Mouse (Mus musculus) thymus, adult 2 months (tissue): Measurements from ENCODE around the gene Serinc4.
"Not testable (repeated sequence)": the region's sequence is repeated elsewhere in the genome, so short reads cannot be mapped to it uniquely, and the experiment has no call there.

Experiments used
- CTCF ChIP-seq: fragments of 200-500 bp; IDR thresholded peaks from 2 replicates; pipeline ENCODE4 v1.5.1; 2012; ENCODE audit warnings: mild to moderate bottlenecking, control low read depth, low read length, moderate library complexity, borderline replicate concordance; ENCODE audit not compliant: control insufficient read depth, poor library complexity, insufficient read depth; ENCODE audit errors: extremely low read depth
- POLR2A ChIP-seq: fragments of 200-500 bp; IDR thresholded peaks from 2 replicates; pipeline ENCODE4 v1.6.1; 2012; ENCODE audit warnings: mild to moderate bottlenecking, low read length, control low read depth, moderate library complexity; ENCODE audit not compliant: control insufficient read depth, poor library complexity, insufficient read depth; ENCODE audit errors: extremely low read depth

GRCm38 (mm10) chr2:121501550-121501949 is 45.0 kb upstream of the Serinc4 start:
- TF ChIP-seq POLR2A, CTCF: not testable (repeated sequence)
